Mouse (Mus musculus): Measurements from ENCODE around the gene Gm21905. TPM values are rescaled to one million over a fixed set of nuclear protein-coding genes. Genes with fewer than 3 reads are reported as not detected.

Gm21905 gene
- polyA plus RNA-seq (2011; ENCODE audit: insufficient read depth, insufficient read length, low read depth, missing spikeins) = not detected in 2 replicates

DNA sequence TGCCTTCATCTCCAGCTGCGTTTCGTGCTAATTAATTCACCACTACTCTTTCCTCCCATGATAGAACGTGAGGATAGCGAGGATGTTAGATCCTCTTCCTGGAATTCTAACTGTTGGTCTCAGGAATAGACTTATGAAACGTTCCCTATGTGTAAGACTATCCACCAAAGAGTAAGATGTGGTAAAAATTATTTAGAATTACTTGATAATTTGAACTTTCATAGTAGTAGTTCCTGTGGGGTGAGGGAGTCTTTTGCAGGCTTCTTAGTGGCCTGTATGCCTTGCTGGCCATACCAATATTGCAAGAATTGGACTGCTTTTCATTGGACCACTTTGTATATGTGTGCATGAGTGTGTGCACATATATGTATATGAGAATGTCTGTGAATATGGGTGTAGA, at the start of gene Gm21905:
TSS of gene Gm21905 (minus strand) at position 101 of the 400 bp plus-strand sequence.
- Histone ChIP-seq H3K9me3 (replicated peaks; ENCODE audit: control insufficient read depth, insufficient read depth, low read length, poor library complexity, severe bottlenecking) (no peaks in the 10 kb centered on the region), H3K27me3 (ENCODE audit: control insufficient read depth, insufficient read depth, low read length, poor library complexity, severe bottlenecking) (no peaks in the 10 kb centered on the region), H3K27ac (ENCODE audit: insufficient read depth, low read length) (no peak within 1 kb of the TSS), H3K36me3 (ENCODE audit: control insufficient read depth, insufficient read depth, low read length, poor library complexity, severe bottlenecking) (no peaks in the 10 kb centered on the region), H3K4me1 (ENCODE audit: control insufficient read depth, insufficient read depth, low read length) (no peaks in the 10 kb centered on the region), H3K9ac (ENCODE audit: low read depth, poor library complexity, severe bottlenecking) (no peak within 1 kb of the TSS), H3K4me3 (ENCODE audit: low read depth, low read length) (no peak within 1 kb of the TSS)
- no peak for TF ChIP-seq CTCF (IDR thresholded peaks at IDR 0.05; ENCODE audit: low read depth, low read length)
- no peak for TF ChIP-seq EP300 (IDR thresholded peaks at IDR 0.05; ENCODE audit: insufficient read depth, low read depth, low read length)
- TF ChIP-seq POLR2A (IDR thresholded peaks at IDR 0.05; ENCODE audit: insufficient read depth, low read length) = no peak

GRCm38 (mm10) chr5:67990426-67990825, 44.2 kb upstream of the Gm21905 start:
- Histone ChIP-seq H3K4me1 (ENCODE audit: control insufficient read depth, insufficient read depth, low read length) (no peaks in the 10 kb centered on the region), H3K4me3 (ENCODE audit: low read depth, low read length) (no peak overlapping the region), H3K9ac (ENCODE audit: low read depth, poor library complexity, severe bottlenecking) (no peak overlapping the region), H3K36me3 (ENCODE audit: control insufficient read depth, insufficient read depth, low read length, poor library complexity, severe bottlenecking) (no peaks in the 10 kb centered on the region), H3K27ac (ENCODE audit: insufficient read depth, low read length) (no peak overlapping the region), H3K9me3 (replicated peaks; ENCODE audit: control insufficient read depth, insufficient read depth, low read length, poor library complexity, severe bottlenecking) (no peaks in the 10 kb centered on the region; the same call in 1 of the 2 replicates), H3K27me3 (ENCODE audit: control insufficient read depth, insufficient read depth, low read length, poor library complexity, severe bottlenecking) (no peaks in the 10 kb centered on the region)
- TF ChIP-seq EP300 (IDR thresholded peaks at IDR 0.05; ENCODE audit: insufficient read depth, low read depth, low read length) (no peak), CTCF (IDR thresholded peaks at IDR 0.05; ENCODE audit: low read depth, low read length) (no peak), POLR2A (IDR thresholded peaks at IDR 0.05; ENCODE audit: insufficient read depth, low read length) (no peak)

DNA sequence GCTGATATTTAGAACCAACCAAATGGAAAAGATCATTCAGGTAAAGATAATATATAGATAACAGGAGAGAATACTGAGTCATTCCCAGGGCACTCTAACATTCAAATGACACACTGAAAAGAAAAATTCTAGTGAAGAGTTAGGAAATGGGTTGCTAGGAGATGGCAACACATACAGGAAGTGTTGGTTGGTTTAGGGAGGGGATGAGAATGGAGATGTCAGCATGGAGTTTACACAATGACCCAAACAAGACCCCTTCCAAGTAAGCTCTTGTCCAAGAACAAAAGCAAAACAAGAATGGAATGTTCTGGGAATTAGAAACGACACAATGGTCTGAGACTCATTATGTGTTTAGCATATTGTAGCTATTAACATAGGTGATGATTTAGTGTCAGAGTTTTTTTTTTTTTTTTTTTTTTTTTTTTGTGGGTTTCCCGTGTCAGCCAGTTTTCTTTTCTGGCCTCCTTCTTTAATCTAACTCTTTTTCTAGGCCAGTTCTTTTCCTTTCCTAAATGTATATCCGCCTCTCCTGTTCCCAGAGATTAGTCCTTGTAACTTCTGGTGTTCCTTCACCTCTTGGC, 35.8 kb upstream of the Gm21905 start:
- H3K4me3 ChIP-seq (ENCODE audit: low read depth, low read length) = no peak overlapping the region
- H3K36me3 ChIP-seq (ENCODE audit: control insufficient read depth, insufficient read depth, low read length, poor library complexity, severe bottlenecking) = no peaks in the 10 kb centered on the region
- H3K9ac ChIP-seq (ENCODE audit: low read depth, poor library complexity, severe bottlenecking) = no peak overlapping the region
- TF ChIP-seq EP300 (IDR thresholded peaks at IDR 0.05; ENCODE audit: insufficient read depth, low read depth, low read length) = no peak
- TF ChIP-seq CTCF (IDR thresholded peaks at IDR 0.05; ENCODE audit: low read depth, low read length) = no peak
- no peak for TF ChIP-seq POLR2A (IDR thresholded peaks at IDR 0.05; ENCODE audit: insufficient read depth, low read length)
- H3K27ac ChIP-seq (ENCODE audit: insufficient read depth, low read length) = no peak overlapping the region
- no peaks in the 10 kb centered on the region for H3K27me3 ChIP-seq (ENCODE audit: control insufficient read depth, insufficient read depth, low read length, poor library complexity, severe bottlenecking)
- H3K9me3 ChIP-seq (replicated peaks; ENCODE audit: control insufficient read depth, insufficient read depth, low read length, poor library complexity, severe bottlenecking) = no peaks in the 10 kb centered on the region
- no peaks in the 10 kb centered on the region for H3K4me1 ChIP-seq (ENCODE audit: control insufficient read depth, insufficient read depth, low read length)

- no peak overlapping the region for H3K9ac ChIP-seq (ENCODE audit: low read depth, poor library complexity, severe bottlenecking)
- no peaks in the 10 kb centered on the region for H3K36me3 ChIP-seq (ENCODE audit: control insufficient read depth, insufficient read depth, low read length, poor library complexity, severe bottlenecking)
- no peaks in the 10 kb centered on the region for H3K4me1 ChIP-seq (ENCODE audit: control insufficient read depth, insufficient read depth, low read length)
- H3K27ac ChIP-seq (ENCODE audit: insufficient read depth, low read length) = no peak overlapping the region
- no peak overlapping the region for H3K4me3 ChIP-seq (ENCODE audit: low read depth, low read length)
- no peaks in the 10 kb centered on the region for H3K27me3 ChIP-seq (ENCODE audit: control insufficient read depth, insufficient read depth, low read length, poor library complexity, severe bottlenecking)
- no peak for TF ChIP-seq POLR2A (IDR thresholded peaks at IDR 0.05; ENCODE audit: insufficient read depth, low read length)
- TF ChIP-seq CTCF (IDR thresholded peaks at IDR 0.05; ENCODE audit: low read depth, low read length) = no peak
- TF ChIP-seq EP300 (IDR thresholded peaks at IDR 0.05; ENCODE audit: insufficient read depth, low read depth, low read length) = no peak
- no peaks in the 10 kb centered on the region for H3K9me3 ChIP-seq (replicated peaks; ENCODE audit: control insufficient read depth, insufficient read depth, low read length, poor library complexity, severe bottlenecking)
Observed at GRCm38 (mm10) chr5:67969536-67969935, 23.3 kb upstream of the Gm21905 start.

DNA sequence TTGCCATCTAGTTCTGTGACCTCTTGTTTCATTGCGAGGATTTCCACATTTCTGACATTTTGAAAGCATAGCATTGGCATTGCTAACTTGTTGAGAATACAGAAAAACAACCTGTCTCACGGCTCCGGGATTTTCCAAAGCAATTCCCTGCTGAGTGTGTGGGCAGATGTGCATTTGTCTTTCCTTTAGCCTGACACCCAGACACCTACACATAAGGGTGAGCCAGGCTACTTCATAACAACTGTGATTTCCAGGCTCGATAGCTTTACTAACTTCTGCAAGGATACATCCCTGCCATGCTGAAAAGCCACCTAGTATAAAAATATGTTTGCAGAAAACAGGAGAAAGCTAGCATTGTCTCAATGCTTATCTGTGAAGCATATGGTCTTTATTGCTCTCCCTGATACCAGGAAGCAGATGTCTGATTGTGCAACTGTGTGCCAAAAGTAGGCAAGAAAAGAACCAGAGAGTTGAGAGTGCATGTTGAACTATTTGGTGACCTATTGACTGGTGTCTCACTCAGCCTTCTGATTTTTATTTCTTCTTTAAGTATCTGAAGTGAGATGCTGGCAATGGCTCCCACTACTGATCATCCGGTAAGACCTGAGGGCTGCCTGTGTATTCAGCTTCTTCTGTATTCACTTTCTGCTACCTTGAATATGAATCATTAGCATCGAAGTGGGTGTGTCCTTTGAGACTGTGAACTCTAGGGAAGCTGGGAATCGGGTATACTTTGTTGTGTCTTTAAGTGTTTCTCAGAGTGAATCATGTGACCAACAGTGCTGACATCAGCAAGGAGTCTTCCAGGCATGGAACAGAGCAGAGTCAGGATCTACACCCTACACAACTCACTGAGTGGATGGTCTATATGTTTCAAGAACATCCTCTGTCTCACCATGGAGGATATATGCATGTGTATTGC, 15.7 kb upstream of the Gm21905 start:
- no peak for TF ChIP-seq CTCF (IDR thresholded peaks at IDR 0.05; ENCODE audit: low read depth, low read length)
- TF ChIP-seq POLR2A (IDR thresholded peaks at IDR 0.05; ENCODE audit: insufficient read depth, low read length) = no peak
- TF ChIP-seq EP300 (IDR thresholded peaks at IDR 0.05; ENCODE audit: insufficient read depth, low read depth, low read length) = no peak
- no peaks in the 10 kb centered on the region for H3K4me1 ChIP-seq (ENCODE audit: control insufficient read depth, insufficient read depth, low read length)
- no peaks in the 10 kb centered on the region for H3K36me3 ChIP-seq (ENCODE audit: control insufficient read depth, insufficient read depth, low read length, poor library complexity, severe bottlenecking)
- H3K9ac ChIP-seq (ENCODE audit: low read depth, poor library complexity, severe bottlenecking) = no peak overlapping the region
- H3K9me3 ChIP-seq (replicated peaks; ENCODE audit: control insufficient read depth, insufficient read depth, low read length, poor library complexity, severe bottlenecking) = no peaks in the 10 kb centered on the region
- no peak overlapping the region for H3K27ac ChIP-seq (ENCODE audit: insufficient read depth, low read length)
- H3K27me3 ChIP-seq (ENCODE audit: control insufficient read depth, insufficient read depth, low read length, poor library complexity, severe bottlenecking) = no peaks in the 10 kb centered on the region
- no peak overlapping the region for H3K4me3 ChIP-seq (ENCODE audit: low read depth, low read length)

- no peaks in the 10 kb centered on the region for H3K27me3 ChIP-seq (ENCODE audit: control insufficient read depth, insufficient read depth, low read length, poor library complexity, severe bottlenecking)
- H3K36me3 ChIP-seq (ENCODE audit: control insufficient read depth, insufficient read depth, low read length, poor library complexity, severe bottlenecking) = no peaks in the 10 kb centered on the region
- TF ChIP-seq CTCF (IDR thresholded peaks at IDR 0.05; ENCODE audit: low read depth, low read length) = no peak
- H3K4me1 ChIP-seq (ENCODE audit: control insufficient read depth, insufficient read depth, low read length) = no peaks in the 10 kb centered on the region
- no peaks in the 10 kb centered on the region for H3K9me3 ChIP-seq (replicated peaks; ENCODE audit: control insufficient read depth, insufficient read depth, low read length, poor library complexity, severe bottlenecking)
- no peak overlapping the region for H3K9ac ChIP-seq (ENCODE audit: low read depth, poor library complexity, severe bottlenecking)
- H3K27ac ChIP-seq (ENCODE audit: insufficient read depth, low read length) = no peak overlapping the region
- H3K4me3 ChIP-seq (ENCODE audit: low read depth, low read length) = no peak overlapping the region
Observed at GRCm38 (mm10) chr5:67955486-67955885, 9.3 kb upstream of the Gm21905 start.

Measured in ES-Bruce4 (cell line).